Mouse (Mus musculus) cerebellum, postnatal 10 days (tissue): ENCODE data around the gene Nell1.
A peak's percentile ranks its signal among the peaks of the same experiment; 100 is the strongest.

Source experiments
- DNase-seq, 2 experiments: peaks; one replicate each; pipeline ENCODE4 v3.0.0; 2021; ENCODE audit warnings: mixed read lengths in 2 of 2

The Nell1 gene

DNA sequence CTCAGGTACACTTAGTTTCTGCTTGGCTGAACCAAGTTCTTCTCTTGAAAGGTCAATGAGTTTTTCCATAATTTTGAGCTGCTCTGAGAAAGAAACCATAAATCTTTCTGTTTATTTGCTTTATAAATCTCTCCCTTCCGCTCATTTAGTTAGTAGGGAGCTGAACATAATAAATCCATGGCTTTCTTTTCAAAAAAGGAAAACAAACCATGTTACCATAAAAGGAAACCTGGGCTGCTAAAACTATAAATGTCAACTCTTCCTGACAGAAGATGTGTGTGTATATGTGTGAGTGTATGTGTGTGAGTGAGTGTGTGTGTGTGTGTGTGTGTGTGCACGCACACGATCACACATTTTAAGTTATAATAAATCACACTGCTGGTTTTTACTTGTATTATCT lies 320.8 kb downstream of the Nell1 start:
- no peak for DNase-seq

DNA sequence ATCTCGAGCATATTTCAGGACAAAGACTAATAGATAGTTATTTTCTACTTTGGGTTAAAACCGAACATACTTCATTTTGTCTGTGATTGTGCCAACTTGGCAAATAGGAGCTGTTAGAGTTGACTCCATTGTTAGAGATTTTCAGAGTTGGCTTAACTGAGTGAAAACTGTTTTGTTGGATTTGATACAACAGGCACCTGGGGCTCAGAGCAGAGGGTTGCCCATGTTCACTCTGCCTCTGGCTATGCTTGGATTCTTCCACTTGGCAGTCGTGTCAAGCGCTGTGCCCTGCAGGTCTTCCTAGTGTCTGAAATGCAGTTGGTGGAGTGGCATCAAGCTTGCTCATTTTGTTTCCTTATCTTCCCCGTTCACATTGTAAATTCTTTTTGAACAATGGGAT lies 363.6 kb downstream of the Nell1 start:
- DNase-seq, result peak; percentile 53 to 60

DNA sequence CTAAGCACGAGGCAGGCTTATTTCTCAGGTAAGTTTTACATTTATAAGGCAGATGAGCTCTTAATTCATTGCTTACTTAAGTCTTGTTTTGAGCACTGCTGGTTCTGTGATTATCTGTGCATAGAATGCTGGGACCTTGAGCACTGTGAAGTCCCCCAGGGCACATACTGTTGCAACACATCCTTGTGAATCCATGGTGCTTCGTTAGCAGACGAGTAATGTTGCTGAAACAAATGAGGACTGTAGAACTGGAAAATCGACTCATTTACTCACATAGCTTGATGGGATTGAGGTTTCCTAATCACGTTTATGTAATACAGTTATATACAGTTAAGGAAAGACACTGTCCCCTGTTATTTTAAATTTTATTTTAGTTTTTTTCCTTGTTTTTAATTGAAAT lies 364.1 kb downstream of the Nell1 start:
- no peak for DNase-seq

DNA sequence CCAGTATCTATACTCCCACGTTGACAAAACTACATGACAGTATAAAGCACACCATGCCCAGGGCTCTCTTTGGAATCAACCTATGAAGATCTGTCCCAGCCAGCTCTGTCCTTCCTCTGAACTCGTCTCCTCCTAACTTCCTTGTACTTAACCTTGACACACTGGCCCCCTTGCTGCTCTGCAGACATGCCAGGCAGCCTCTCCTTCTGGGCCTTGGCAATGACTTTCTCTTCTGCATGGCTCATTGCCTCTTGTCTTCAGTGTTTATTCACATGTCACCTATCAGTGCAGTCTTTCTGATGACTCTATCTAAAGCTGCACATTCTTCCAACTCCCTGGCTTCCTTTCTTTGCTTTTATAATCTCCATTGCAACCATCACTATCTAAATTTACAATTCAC lies 376.9 kb downstream of the Nell1 start:
- peak; percentile 57 to 62 for DNase-seq

DNA sequence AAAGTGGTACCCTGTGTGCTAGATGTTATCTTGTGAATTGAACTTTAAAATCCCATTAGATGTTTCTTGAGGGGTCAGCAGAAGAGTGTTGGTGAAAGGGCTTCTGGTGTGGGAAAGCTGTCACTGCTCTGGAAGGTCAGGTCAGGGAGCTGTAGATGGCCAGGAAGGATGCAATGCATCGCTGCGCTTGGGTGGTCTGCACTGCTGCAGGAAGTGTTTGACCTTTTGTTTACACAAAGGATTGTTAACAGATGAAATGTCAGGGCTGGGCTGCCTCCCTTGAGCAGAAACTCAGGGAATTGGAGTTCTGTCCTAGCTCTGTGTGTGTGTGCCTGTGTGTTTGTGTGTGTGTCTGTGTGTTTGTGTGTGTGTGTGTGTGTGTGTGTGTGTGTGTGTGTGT lies 382.5 kb downstream of the Nell1 start:
- no peak for DNase-seq

DNA sequence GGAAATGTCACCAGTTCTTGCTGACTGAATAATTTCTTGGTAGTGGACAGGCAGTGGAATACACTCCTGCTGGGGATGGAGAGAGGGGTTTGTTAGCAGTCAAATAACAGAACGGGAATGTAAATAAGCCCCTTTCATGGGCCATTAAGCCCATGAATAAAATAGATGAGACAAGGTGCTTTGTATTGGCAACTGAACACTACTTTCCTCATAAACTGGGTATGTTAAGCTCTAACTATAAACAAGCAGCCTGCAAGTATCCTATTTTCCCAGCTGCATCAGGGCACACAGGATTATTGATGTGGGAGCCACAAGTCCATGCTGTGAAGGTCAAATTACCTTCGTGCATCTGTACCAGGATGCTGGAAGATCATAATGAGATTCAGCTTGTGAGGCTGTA lies 387.4 kb downstream of the Nell1 start:
- no peak for DNase-seq

DNA sequence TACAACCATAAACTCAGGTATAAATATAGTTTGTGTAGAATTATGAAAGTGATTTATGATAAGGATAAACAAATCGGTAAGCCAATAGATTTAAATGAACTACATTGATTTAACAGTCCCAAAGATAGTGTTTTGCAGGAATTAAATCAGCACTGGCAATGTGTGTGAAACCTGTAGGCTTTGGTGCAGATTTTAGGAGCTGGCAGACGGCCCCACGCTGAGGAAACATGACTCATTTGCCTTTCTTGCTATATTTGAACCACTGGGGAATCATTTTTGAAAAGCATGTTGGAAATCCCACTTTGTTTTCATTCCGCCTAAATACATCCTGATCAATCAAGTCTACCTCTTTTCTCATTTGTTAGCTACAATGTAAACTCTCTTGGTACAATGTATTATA lies 400.2 kb downstream of the Nell1 start:
- no peak for DNase-seq

DNA sequence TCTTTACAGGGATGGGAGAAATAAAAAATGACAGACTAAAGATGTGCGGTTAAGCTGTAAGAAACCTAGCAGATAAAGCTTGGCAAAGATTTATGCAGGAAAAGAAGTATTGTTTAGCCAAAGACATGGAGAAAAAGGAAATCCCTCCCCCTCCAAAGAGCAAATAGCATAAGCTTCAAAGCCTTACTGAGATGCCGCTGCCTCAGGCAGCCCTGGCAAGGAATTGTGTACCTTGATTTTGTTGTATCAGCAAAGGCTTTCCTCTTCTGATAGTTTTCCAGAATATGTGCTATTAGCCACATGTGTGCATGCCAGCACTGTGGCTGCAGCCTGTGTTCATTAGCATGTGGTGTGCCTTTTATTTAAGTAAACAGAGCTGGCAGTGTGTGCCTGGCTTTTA lies 435.8 kb downstream of the Nell1 start:
- no peak for DNase-seq

DNA sequence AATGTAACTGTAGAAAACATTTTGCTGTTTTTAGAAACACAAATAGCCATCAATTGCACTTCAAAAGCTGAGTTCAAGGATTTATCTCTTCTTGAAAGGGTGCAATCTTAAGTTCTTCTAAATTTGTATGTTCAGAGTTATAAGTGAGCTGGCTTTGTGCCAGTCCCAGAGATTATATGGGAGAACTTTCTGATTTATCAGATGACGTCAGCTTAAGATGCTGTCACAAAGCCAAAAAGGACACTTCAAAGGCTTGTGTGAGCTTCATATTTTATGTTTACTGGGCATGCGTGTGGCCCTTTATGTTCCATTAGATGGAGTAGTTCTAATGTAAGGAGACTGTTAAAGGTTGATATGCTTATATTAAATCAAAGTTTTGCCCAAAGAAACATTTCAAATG lies 445.3 kb downstream of the Nell1 start:
- DNase-seq, result no peak

DNA sequence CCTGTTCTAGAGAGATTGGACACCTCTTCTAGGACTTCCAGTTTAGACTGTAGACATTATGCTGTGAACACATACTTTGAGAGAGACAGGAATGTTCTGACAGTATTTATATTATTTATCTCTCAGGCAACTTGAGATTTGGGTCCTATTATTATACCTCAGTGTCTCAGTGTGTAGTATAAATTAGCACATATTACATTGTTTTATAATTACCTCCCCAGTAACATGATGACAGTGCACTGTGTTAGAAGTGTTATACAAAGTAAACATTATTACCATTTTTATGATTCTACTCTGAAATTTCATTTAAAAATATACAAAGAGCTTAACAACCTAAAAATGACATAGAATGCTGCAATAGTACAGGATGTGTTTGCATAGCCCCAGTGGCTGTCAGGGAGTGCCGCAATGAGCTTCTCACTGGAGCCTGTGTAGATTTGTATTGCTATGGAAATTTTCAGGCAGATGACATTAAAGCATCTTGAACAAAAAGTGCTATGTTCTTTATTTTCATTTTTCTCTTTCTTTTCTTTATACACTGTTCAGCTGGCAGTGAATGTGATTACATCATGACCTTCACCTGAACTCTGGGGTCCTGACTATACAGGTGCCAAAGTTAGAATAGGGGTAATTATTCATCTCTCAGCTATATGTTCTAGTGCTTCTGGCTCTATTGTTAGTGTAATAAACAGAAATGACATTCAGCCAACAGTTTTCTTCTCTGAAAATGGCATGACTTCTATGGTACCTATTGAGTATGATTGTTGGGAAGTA lies 447.9 kb downstream of the Nell1 start:
- no peak for DNase-seq

DNA sequence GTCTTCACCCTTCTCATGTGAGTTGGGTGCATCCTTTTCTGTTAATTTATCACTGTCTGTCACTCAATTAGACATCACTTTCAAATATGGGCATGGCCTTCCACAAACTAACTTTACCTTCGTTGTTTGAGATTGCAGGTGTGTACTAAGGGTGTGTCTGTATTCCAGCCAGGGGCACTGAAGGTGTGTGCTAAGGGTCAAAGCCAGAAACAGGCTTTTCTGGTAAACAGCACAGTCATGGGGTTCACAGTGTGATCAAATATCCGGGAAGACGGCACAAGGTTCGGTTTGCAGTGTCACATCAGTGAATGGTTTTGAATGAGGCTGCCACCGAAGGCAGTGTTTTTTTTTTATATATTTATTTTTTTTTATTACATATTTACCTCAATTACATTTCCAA lies 455.1 kb downstream of the Nell1 start:
- no peak for DNase-seq

DNA sequence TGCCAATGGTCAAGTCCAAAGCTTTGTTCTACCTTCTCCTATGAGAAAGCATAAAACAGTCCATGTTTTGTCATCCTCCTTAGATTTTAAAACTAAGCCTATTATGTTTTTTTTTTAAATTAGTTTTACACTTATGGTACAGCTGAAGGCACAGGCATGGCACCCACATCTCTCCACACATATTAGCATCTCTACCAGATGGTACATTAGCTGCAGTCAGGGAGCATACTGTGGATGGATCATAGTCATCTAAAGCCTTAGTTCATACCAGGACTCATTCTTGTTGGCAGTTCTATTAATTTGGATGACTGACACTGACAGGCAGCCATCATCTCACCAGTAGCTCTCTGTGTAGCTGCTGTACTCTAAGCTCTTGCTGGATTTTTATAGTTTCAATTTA lies 466.6 kb downstream of the Nell1 start:
- no peak for DNase-seq

DNA sequence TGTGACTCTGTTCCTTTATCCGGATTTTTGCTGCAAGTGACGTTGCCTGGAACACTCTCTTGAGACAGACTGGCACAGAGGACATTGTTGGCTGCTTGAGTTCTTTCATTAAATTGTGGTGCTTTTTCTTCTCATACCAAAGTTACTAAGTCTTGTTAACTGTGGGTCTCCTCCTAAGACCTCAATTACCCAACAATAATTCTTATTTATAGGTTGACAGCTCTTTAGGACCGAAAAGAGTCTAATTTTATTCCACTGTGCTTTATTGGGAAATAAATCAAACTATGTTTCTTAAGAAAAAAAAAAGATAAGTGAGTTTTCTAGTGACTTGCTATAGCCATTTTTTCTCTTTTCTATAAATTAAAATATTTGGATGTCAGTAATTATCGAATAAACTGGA lies 472.7 kb downstream of the Nell1 start:
- no peak for DNase-seq

DNA sequence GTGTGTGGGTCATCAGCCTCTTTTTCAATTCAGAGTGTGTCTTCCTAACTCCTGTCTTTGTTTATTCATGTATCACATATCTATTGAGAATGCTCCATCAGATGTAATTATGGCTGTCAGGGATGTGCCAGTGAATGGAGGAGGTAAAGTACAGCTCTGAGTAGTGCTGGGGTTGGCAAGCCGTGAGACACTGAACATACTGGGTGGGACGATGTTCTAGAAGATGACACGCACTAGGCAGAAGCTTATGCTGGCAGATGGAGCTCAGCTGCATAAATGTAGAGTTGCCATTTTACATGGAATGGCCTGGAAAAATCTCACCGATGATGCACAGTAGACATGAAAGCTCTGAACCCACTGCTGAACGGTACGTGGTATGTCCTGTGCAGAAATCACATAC lies 493.1 kb downstream of the Nell1 start:
- DNase-seq, result no peak

DNA sequence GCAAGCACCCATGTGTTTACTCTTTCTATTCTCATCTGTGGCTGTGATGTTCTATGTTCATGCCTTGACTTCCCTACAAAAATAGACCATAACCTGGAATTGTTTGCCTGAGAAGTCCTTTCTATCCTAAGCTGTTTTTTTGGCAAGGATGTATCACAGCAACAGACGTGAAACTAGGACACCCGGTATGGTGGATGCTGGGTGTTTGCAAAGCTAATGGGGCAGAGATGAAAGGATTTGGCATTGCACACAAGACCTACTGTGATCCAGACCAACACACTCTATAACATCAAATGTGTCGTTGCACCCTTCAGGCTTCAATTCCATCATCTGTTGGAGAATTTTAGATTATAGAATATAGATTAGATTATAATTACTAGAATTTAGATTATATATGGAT lies 495.9 kb downstream of the Nell1 start:
- peak; percentile 66 to 74 for DNase-seq

DNA sequence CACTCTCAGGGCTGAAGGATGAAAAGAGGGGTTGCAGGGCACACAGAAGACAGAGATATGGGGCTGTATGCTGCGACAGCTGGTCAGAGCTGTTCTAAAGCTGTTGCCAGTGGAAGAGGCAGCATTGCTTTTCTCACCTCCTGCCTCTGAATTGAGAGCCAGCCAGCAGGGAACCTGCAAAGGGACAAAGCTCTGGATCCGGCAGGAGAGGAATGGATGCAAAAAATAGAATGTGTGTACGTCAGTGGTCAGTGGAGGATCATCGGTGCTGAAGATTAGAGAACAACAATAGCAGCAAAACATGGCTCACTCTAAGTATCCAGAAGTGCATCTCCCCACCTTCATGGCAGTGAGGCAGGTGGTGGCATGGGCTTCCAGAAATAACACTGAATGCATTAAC lies 507.3 kb downstream of the Nell1 start:
- DNase-seq, result peak; percentile 33 to 43

DNA sequence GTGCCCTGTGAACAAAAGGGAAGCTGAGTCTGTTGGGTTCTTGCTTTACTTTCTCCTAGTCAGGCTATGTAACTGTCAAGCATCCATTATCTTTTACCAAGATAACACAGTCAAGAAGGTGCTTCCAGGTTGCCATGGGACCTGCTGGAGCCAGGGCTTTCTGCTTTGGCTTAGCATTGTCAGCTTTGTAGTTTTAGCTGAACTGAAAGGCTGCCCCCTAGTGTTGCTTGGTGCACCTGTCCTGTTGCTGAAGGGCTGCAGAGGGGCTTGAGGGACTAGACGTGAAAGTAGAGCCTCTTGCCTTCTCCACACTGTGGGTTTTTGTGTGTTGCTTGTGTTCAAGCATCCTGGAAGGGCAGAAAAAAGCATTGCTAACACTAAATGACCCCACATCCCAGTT lies 510.6 kb downstream of the Nell1 start:
- DNase-seq, result peak; percentile 86 to 87

DNA sequence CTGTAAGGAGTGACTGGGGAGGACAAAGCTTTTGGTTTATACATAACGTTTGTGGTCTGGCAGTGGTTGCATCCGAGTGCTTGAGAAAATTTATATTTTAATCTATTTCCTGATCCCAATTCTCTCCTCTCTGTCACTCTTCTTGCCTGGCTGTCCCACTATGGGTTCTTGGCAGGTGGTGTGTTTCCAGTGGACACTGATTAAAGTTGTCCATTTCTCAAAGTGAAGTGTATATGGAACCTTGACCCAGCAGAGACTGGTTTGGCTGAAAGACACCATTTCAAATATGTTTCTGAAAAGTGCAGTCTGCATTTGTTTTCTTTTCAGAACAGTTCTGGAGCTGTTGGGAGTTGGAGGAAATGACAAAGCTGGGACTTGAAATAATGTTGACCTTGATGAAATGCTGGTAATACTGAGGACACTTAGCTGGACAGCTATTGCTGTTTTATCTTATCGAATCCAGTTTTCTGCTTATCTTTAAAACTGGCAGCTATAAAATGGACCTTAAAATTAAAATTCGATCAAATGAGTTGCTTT lies 512.3 kb downstream of the Nell1 start:
- DNase-seq, result no peak

DNA sequence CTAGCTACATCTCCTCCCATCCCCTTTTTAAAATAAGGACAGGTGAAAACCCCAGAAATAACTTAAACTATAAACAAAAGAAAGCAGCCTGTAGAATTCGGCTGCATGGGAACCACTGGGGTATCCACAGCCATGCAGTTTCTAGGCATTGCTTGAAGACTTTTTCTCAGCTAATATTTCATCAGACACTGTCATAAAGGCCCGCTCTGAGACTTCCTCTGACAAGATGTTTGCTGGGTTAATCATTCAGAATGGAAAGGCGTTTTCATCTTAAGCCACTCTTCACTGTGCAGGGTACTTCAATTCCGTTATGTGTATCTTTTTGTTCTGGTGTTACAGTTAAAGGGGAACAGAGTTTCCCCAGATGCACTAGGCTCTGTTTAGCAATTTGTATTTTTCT lies 526.9 kb downstream of the Nell1 start:
- no peak for DNase-seq

DNA sequence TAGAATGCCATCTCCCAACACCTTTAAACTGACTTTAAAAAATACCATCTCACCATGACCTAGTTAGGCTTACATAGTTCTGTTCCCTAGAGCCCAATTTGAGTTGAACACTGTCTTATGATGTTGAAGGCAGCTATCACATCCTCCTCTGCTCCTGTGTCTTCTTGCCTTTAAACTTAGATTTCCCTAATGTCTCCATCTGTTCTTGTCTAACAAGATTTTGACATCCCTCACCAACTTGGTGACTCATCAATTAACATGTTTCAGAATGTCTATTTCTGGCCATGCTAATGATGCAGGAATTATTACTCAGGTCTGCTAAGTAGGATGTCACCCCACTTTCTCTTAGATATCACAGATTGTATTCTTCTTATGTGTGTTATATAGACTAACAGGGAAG lies 532.4 kb downstream of the Nell1 start:
- no peak for DNase-seq

DNA sequence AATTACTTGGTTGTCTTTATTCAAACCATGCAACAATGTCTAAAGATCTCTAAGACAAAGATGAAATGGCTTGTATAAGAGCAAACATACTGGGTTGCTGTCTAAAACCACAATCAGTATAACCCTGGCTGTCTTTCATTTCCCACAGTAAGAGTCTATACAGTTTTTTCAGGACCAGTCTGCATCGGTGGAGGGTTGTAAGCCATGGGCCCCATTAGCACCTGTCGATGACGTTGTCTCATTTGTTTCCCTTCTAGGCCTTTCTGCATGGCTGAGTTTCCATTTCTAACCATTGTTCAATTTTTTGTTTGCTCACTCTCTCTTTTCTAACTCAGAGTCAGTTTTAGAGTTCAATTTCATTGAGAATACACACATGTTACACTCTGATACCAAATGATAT lies 540.2 kb downstream of the Nell1 start:
- DNase-seq, result no peak

DNA sequence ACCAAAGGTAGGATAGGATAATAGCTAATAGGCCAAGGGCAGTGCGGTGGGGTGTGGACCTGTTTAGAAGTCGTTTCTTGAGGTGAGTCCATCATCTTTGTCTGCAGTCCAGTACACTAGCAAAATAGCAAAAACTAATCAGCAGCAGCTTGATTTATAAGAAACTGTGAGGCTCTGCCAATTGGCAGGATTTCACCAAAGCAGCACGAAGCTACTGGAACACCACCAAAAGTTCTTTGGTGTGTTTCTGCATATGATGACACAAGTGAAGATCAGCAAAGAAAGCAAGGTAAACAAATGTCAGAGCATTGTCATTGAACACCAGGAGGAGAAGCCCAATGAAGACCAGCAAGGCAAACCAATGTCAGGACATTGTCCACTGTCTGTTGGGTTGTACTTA lies 542.0 kb downstream of the Nell1 start:
- peak; percentile 69 to 70 for DNase-seq

DNA sequence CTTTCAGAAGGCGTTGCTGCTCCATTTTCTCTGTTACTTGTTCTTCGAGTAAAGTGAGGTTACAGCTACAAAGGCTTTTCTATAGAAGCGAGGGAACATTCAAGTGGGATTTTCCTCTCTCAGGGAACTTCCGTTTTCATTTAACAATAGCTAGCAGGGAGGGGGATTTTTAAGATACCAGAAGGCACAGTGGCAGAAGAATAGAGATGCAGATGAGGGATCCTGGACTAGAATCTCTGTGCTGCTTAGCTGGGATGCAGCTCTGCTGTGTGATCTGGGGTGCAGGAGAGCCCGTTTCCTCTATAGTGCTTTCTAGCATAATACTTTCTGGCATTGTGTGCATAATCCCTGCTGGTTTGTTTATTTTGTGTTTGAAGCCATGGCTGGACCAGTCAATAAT lies 568.7 kb downstream of the Nell1 start:
- DNase-seq, result no peak

DNA sequence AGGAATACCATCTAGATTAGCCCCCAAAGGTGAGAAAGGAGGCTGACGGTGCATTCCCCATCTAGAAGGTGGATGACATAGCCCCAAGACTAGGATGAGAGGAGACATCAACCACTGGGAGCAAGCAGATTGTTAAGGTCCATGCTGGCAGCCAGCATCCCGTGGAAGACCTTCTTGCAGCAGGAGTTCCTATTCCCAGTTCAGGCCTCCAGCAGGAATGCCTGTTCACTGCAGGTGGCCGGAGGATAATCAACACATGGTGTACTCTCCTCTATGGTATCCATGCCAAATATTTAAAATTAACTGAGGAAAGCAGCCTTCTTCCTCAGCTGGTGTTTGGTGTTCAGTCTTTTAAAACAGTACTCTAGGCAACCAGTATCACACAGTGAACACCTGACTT lies 574.9 kb downstream of the Nell1 start:
- peak in 1 of 2 experiments; percentile 37 for DNase-seq

DNA sequence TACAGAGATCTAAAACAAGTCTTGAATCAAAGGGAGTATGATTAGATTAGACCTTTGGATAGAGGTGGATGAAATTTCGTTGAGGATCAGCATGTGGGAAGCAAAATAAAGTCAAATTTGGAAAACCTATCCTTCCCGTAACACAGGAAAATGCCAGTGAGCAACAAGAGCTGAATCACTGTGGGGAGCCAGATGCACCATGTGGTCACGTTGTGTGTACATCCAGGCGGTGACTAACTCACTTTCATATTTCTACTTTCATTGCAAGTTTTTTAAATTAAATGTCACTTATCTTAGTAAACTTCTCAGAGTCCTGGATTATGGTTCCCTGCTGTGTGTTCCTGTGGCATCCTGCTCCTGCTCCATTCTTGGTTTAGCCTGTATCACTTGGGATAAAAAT lies 576.8 kb downstream of the Nell1 start:
- DNase-seq, result no peak
